Mouse (Mus musculus): Measurements from ENCODE around the gene Acoxl. TPM values are rescaled to one million over a fixed set of nuclear protein-coding genes. Genes with fewer than 3 reads are reported as not detected.

Gene Acoxl
- polyA plus RNA-seq, 1 experiment from 2014 or later, result 0.39 TPM

- no peaks in the 10 kb centered on the region for H3K27me3 ChIP-seq (ENCODE audit: control insufficient read depth, insufficient read depth, low read length)
- no peaks in the 10 kb centered on the region; the same call in 1 of the 2 replicates for H3K36me3 ChIP-seq (replicated peaks; ENCODE audit: control insufficient read depth, insufficient read depth, low read depth, low read length)
- no peaks in the 10 kb centered on the region for H3K4me1 ChIP-seq (ENCODE audit: control insufficient read depth, insufficient read depth, low read length)
- 86% methylated on average over 16 of the region's 16 CpGs for WGBS
- no peak for DNase-seq (ENCODE audit: low spot score)
- no peak overlapping the region for H3K4me2 ChIP-seq (ENCODE audit: low read depth, low read length)
- ATAC-seq (replicated peaks; ENCODE audit: insufficient number of reproducible peaks, low FRiP score, low TSS enrichment, low read depth), result no peak
- H3K4me3 ChIP-seq (ENCODE audit: low read depth, low read length), result no peak overlapping the region
- no peaks in the 10 kb centered on the region for H3K9me3 ChIP-seq (replicated peaks; ENCODE audit: control insufficient read depth, low read length)
- H3K27ac ChIP-seq (replicated peaks; ENCODE audit: low read depth, low read length), result no peak overlapping the region
- no peak overlapping the region for H3K9ac ChIP-seq (replicated peaks; ENCODE audit: low read length)
Observed at GRCm38 (mm10) chr2:128152845-128153550, 314.3 kb downstream of the Acoxl start.

- Histone ChIP-seq H3K9ac (replicated peaks; ENCODE audit: low read length) (no peak overlapping the region), H3K4me1 (ENCODE audit: control insufficient read depth, insufficient read depth, low read length) (no peaks in the 10 kb centered on the region), H3K27ac (replicated peaks; ENCODE audit: low read depth, low read length) (no peak overlapping the region), H3K9me3 (replicated peaks; ENCODE audit: control insufficient read depth, low read length) (no peaks in the 10 kb centered on the region), H3K4me2 (ENCODE audit: low read depth, low read length) (no peak overlapping the region), H3K36me3 (replicated peaks; ENCODE audit: control insufficient read depth, insufficient read depth, low read depth, low read length) (no peaks in the 10 kb centered on the region; the same call in 1 of the 2 replicates), H3K27me3 (ENCODE audit: control insufficient read depth, insufficient read depth, low read length) (no peaks in the 10 kb centered on the region), H3K4me3 (ENCODE audit: low read depth, low read length) (no peak overlapping the region)
- DNase-seq (ENCODE audit: low spot score), result no peak
- ATAC-seq (replicated peaks; ENCODE audit: insufficient number of reproducible peaks, low FRiP score, low TSS enrichment, low read depth), result no peak
- WGBS, result 84% methylated on average over 11 of the region's 11 CpGs
Observed at GRCm38 (mm10) chr2:128153551-128153910, 314.9 kb downstream of the Acoxl start.

- Histone ChIP-seq H3K4me2 (ENCODE audit: low read depth, low read length) (no peak overlapping the region), H3K9me3 (replicated peaks; ENCODE audit: control insufficient read depth, low read length) (no peaks in the 10 kb centered on the region), H3K4me1 (ENCODE audit: control insufficient read depth, insufficient read depth, low read length) (no peaks in the 10 kb centered on the region), H3K27me3 (ENCODE audit: control insufficient read depth, insufficient read depth, low read length) (no peaks in the 10 kb centered on the region), H3K4me3 (ENCODE audit: low read depth, low read length) (no peak overlapping the region), H3K9ac (replicated peaks; ENCODE audit: low read length) (no peak overlapping the region), H3K27ac (replicated peaks; ENCODE audit: low read depth, low read length) (no peak overlapping the region), H3K36me3 (replicated peaks; ENCODE audit: control insufficient read depth, insufficient read depth, low read depth, low read length) (peaks cover 4% of the 10 kb centered on the region)
- no peak for ATAC-seq (replicated peaks; ENCODE audit: insufficient number of reproducible peaks, low FRiP score, low TSS enrichment, low read depth)
- DNase-seq (ENCODE audit: low spot score), result no peak
- 94% methylated on average over 13 of the region's 13 CpGs for WGBS
Observed at GRCm38 (mm10) chr2:128155412-128156066, 316.9 kb downstream of the Acoxl start.

GRCm38 (mm10) chr2:128156067-128156462 lies 317.4 kb downstream of the Acoxl start:
- Histone ChIP-seq H3K4me2 (ENCODE audit: low read depth, low read length) (no peak overlapping the region), H3K4me3 (ENCODE audit: low read depth, low read length) (no peak overlapping the region), H3K4me1 (ENCODE audit: control insufficient read depth, insufficient read depth, low read length) (no peaks in the 10 kb centered on the region), H3K27me3 (ENCODE audit: control insufficient read depth, insufficient read depth, low read length) (no peaks in the 10 kb centered on the region), H3K27ac (replicated peaks; ENCODE audit: low read depth, low read length) (no peak overlapping the region), H3K36me3 (replicated peaks; ENCODE audit: control insufficient read depth, insufficient read depth, low read depth, low read length) (peaks cover 4% of the 10 kb centered on the region), H3K9me3 (replicated peaks; ENCODE audit: control insufficient read depth, low read length) (no peaks in the 10 kb centered on the region), H3K9ac (replicated peaks; ENCODE audit: low read length) (no peak overlapping the region)
- WGBS, result 82% methylated on average over 5 of the region's 5 CpGs
- ATAC-seq (replicated peaks; ENCODE audit: insufficient number of reproducible peaks, low FRiP score, low TSS enrichment, low read depth) (no peak; the same call in 1 of the 2 replicates), DNase-seq (ENCODE audit: low spot score) (no peak)

GRCm38 (mm10) chr2:128156557-128157412 lies 318.1 kb downstream of the Acoxl start:
- Histone ChIP-seq H3K27ac (replicated peaks; ENCODE audit: low read depth, low read length) (no peak overlapping the region), H3K4me1 (ENCODE audit: control insufficient read depth, insufficient read depth, low read length) (no peaks in the 10 kb centered on the region), H3K27me3 (ENCODE audit: control insufficient read depth, insufficient read depth, low read length) (no peaks in the 10 kb centered on the region), H3K4me2 (ENCODE audit: low read depth, low read length) (no peak overlapping the region), H3K4me3 (ENCODE audit: low read depth, low read length) (no peak overlapping the region), H3K9me3 (replicated peaks; ENCODE audit: control insufficient read depth, low read length) (no peaks in the 10 kb centered on the region), H3K36me3 (replicated peaks; ENCODE audit: control insufficient read depth, insufficient read depth, low read depth, low read length) (peaks cover 4% of the 10 kb centered on the region), H3K9ac (replicated peaks; ENCODE audit: low read length) (no peak overlapping the region)
- no peak for ATAC-seq (replicated peaks; ENCODE audit: insufficient number of reproducible peaks, low FRiP score, low TSS enrichment, low read depth)
- 77% methylated on average over 12 of the region's 12 CpGs for WGBS
- no peak for DNase-seq (ENCODE audit: low spot score)

GRCm38 (mm10) chr2:128158734-128159410 lies 320.2 kb downstream of the Acoxl start:
- Histone ChIP-seq H3K9ac (replicated peaks; ENCODE audit: low read length) (no peak overlapping the region), H3K27ac (replicated peaks; ENCODE audit: low read depth, low read length) (no peak overlapping the region), H3K36me3 (replicated peaks; ENCODE audit: control insufficient read depth, insufficient read depth, low read depth, low read length) (peaks cover 4% of the 10 kb centered on the region; the same call in 1 of the 2 replicates), H3K4me2 (ENCODE audit: low read depth, low read length) (no peak overlapping the region), H3K27me3 (ENCODE audit: control insufficient read depth, insufficient read depth, low read length) (no peaks in the 10 kb centered on the region), H3K4me1 (ENCODE audit: control insufficient read depth, insufficient read depth, low read length) (no peaks in the 10 kb centered on the region), H3K9me3 (replicated peaks; ENCODE audit: control insufficient read depth, low read length) (no peaks in the 10 kb centered on the region), H3K4me3 (ENCODE audit: low read depth, low read length) (no peak overlapping the region)
- DNase-seq (ENCODE audit: low spot score) (no peak), ATAC-seq (replicated peaks; ENCODE audit: insufficient number of reproducible peaks, low FRiP score, low TSS enrichment, low read depth) (no peak)
- 87% methylated on average over 17 of the region's 17 CpGs for WGBS

GRCm38 (mm10) chr2:128159619-128160125 lies 321.0 kb downstream of the Acoxl start:
- Histone ChIP-seq H3K4me2 (ENCODE audit: low read depth, low read length) (no peak overlapping the region), H3K27me3 (ENCODE audit: control insufficient read depth, insufficient read depth, low read length) (no peaks in the 10 kb centered on the region), H3K27ac (replicated peaks; ENCODE audit: low read depth, low read length) (no peak overlapping the region), H3K4me3 (ENCODE audit: low read depth, low read length) (no peak overlapping the region), H3K9ac (replicated peaks; ENCODE audit: low read length) (no peak overlapping the region), H3K9me3 (replicated peaks; ENCODE audit: control insufficient read depth, low read length) (no peaks in the 10 kb centered on the region), H3K4me1 (ENCODE audit: control insufficient read depth, insufficient read depth, low read length) (no peaks in the 10 kb centered on the region), H3K36me3 (replicated peaks; ENCODE audit: control insufficient read depth, insufficient read depth, low read depth, low read length) (peaks cover 4% of the 10 kb centered on the region; the same call in 1 of the 2 replicates)
- no peak for DNase-seq (ENCODE audit: low spot score)
- 84% methylated on average over 7 of the region's 7 CpGs for WGBS
- ATAC-seq (replicated peaks; ENCODE audit: insufficient number of reproducible peaks, low FRiP score, low TSS enrichment, low read depth), result no peak
